17 mouse cellular contexts compared by ENCODE assay signal in the genomic region with DNA sequence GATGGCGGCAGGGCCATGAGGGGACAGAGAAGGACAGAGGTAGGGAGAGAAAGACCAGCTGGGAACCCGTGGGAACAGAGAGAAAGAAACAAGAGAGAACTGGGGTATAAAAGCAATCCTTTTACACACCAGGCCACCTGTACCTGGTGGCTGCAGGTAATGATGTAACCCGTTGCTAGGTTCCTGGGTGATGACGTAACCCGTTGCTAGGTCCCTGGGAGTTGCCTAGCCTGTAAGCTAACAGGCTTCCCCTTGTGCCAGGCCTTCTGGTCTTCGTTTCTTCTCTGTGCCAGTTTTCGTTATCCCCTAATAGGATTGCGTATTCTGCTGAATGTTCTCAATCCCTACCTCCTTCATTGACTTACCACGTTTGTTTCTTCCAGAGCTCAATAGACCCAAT. TPM values are rescaled to one million over a fixed set of nuclear protein-coding genes. Genes with fewer than 3 reads are reported as not detected.
"Had no signal": no experiment of that assay in that cellular context is flagged by ENCODE, and none has a peak within 500 bp of the region (broad histone marks: within the 10 kb centered on the region; RNA-seq: fewer than 3 reads in every experiment).

No protein-coding gene starts in this region.

- H3K27me3 ChIP-seq: neural tube, embryonic 13.5 days; neural tube, embryonic 15.5 days; stomach, embryonic 15.5 days had no signal

- H3K36me3 ChIP-seq: neural tube, embryonic 13.5 days; neural tube, embryonic 15.5 days; stomach, embryonic 15.5 days had no signal

- H3K4me3 ChIP-seq: neural tube, embryonic 13.5 days; neural tube, embryonic 15.5 days; stomach, embryonic 15.5 days had no signal

- H3K9me3 ChIP-seq: neural tube, embryonic 13.5 days; neural tube, embryonic 15.5 days; stomach, embryonic 15.5 days had no signal

- H3K9ac ChIP-seq: neural tube, embryonic 13.5 days; neural tube, embryonic 15.5 days; stomach, embryonic 15.5 days had no signal

- H3K27ac ChIP-seq: neural tube, embryonic 13.5 days; neural tube, embryonic 15.5 days; stomach, embryonic 15.5 days; stomach, postnatal 0 days had no signal

- DNase-seq: retina, postnatal 1 day; right cerebral cortex, adult 18-20 months; right cerebral cortex, postnatal 14 days; right cerebral cortex, postnatal 25 days; right cerebral cortex, postnatal 4 days; spleen, adult 18-20 months; thymus, adult 18-20 months; thymus, adult 2 months; thymus, postnatal 14 days; thymus, postnatal 25 days; thymus, postnatal 36 days; thymus, postnatal 4 days had no signal

- H3K4me2 ChIP-seq: neural tube, embryonic 13.5 days; neural tube, embryonic 15.5 days; stomach, embryonic 15.5 days had no signal

- H3K4me1 ChIP-seq: neural tube, embryonic 13.5 days; neural tube, embryonic 15.5 days; stomach, embryonic 15.5 days had no signal

RNA-seq across cellular contexts. Expression of a gene that starts 36.8 kb away (rescaled TPM):
- total RNA-seq: neutrophil, adult 5-6 weeks had no signal
